Mouse (Mus musculus): ENCODE results near the gene Arhgef40.
"Not testable (repeated sequence)": the region's sequence is repeated elsewhere in the genome, so short reads cannot be mapped to it uniquely, and the experiment has no call there.

The Arhgef40 gene

GRCm38 (mm10) chr14:52019590-52020340, 35.2 kb downstream of the Arhgef40 start:
- DNase-seq: peak; percentile 99

- peak; percentile 91 for DNase-seq
Measured at GRCm38 (mm10) chr14:52020486-52021137, 36.1 kb downstream of the Arhgef40 start, which contains the start of gene Zfp219. TSS of gene Zfp219 (minus strand) at chr14:52020733.

GRCm38 (mm10) chr14:52021138-52021529, 36.6 kb downstream of the Arhgef40 start:
- no peak for DNase-seq

- no peak for DNase-seq
Measured at GRCm38 (mm10) chr14:52021568-52022212, 37.2 kb downstream of the Arhgef40 start.

GRCm38 (mm10) chr14:52022244-52022708, 37.8 kb downstream of the Arhgef40 start:
- no peak for DNase-seq

- peak; percentile 95 for DNase-seq
Measured at GRCm38 (mm10) chr14:52022709-52023459, 38.4 kb downstream of the Arhgef40 start.

GRCm38 (mm10) chr14:52024133-52024532, 39.6 kb downstream of the Arhgef40 start:
- no peak for DNase-seq

- DNase-seq: no peak
Measured at GRCm38 (mm10) chr14:52026342-52026741, 41.8 kb downstream of the Arhgef40 start.

- no peak for DNase-seq
Measured at GRCm38 (mm10) chr14:52035926-52036325, 51.4 kb downstream of the Arhgef40 start.

GRCm38 (mm10) chr14:52039332-52039731, 54.8 kb downstream of the Arhgef40 start:
- DNase-seq: no peak

GRCm38 (mm10) chr14:52042359-52042758, 57.8 kb downstream of the Arhgef40 start, which contains the start of gene Olfr221:
TSS of gene Olfr221 (minus strand) at chr14:52042459.
- not testable (repeated sequence) for DNase-seq

GRCm38 (mm10) chr14:52043446-52043845, 58.9 kb downstream of the Arhgef40 start:
- DNase-seq: peak; percentile 30

- peak; percentile 56 for DNase-seq
Measured at GRCm38 (mm10) chr14:52044901-52045678, 60.6 kb downstream of the Arhgef40 start.

GRCm38 (mm10) chr14:52045966-52046565, 61.5 kb downstream of the Arhgef40 start:
- DNase-seq: no peak

GRCm38 (mm10) chr14:52052720-52053119, 68.2 kb downstream of the Arhgef40 start:
- not testable (repeated sequence) for DNase-seq
